ENCODE assay signal across 10 mouse cellular contexts in the genomic region with DNA sequence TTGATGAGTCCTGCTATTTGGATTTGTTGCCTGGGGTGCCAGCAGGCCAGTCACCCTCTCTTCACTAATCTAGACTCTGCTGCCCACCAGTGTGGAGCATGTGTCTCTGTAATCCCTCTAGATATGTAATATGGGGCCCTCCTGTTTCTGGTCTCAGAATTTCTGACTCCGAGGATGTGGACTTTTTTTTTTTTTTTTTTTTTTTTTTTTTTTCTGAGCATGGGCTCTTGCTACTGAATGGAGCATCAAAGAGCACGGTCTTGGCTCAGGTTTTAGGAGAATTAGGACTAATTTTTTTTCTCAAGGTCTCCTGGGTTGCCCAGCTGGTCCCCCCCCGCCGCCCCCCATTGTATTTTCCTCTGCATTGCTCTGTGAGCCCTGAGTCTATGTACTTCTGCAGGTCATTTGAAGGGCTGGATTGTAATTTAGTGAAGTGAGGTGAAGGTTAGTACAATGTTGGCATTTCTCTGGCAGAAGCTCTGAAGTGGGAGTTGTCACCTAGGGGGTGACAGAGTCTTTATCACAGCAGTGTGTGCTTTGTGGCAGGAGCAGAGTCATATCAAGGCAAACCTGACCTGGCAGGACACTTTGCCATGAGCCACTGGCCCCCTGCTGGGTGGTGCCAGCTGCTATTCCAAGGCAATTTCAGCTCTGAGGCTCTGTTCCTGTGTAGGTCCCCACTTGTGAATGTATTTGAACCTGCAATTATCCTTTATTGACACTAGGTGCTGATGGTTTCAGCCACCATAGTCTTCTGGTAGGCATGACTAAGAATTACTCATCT. TPM values are rescaled to one million over a fixed set of nuclear protein-coding genes. Genes with fewer than 3 reads are reported as not detected.
DNase-seq lines count a peak whose midpoint lies in the region; ATAC-seq and TF ChIP-seq lines count a peak whose summit lies in the region.
"Had no signal": no experiment of that assay in that cellular context is flagged by ENCODE, and none has a peak within 500 bp of the region (broad histone marks: within the 10 kb centered on the region; RNA-seq: fewer than 3 reads in every experiment).

No protein-coding gene starts in this region.

- H3K9me3 ChIP-seq in liver, embryonic 14.5 days (ENCODE audit: control insufficient read depth, low read length), result no peaks in the 10 kb centered on the region
- no peaks in the 10 kb centered on the region for H3K9me3 ChIP-seq in liver, embryonic 12.5 days (replicated peaks)
- no peaks in the 10 kb centered on the region for H3K9me3 ChIP-seq in forebrain, embryonic 13.5 days (replicated peaks)
- H3K9me3 ChIP-seq in hindbrain, embryonic 16.5 days (ENCODE audit: control insufficient read depth, low read length), result 0 out of 2 replicates have a peak, but pooled peaks cover 1% of the 10 kb centered on the region
- peaks cover 3% of the 10 kb centered on the region for H3K9me3 ChIP-seq in neural tube, embryonic 14.5 days (ENCODE audit: control insufficient read depth, low read length)

- no peak for TF ChIP-seq EP300 in liver, embryonic 14.5 days (IDR thresholded peaks at IDR 0.05; ENCODE audit: low read depth)

- H3K27me3 ChIP-seq in liver, embryonic 14.5 days (ENCODE audit: control insufficient read depth, insufficient read depth, low read length), result peaks cover 24% of the 10 kb centered on the region
- H3K27me3 ChIP-seq in liver, embryonic 12.5 days (replicated peaks), result peaks cover 56% of the 10 kb centered on the region
- no peaks in the 10 kb centered on the region for H3K27me3 ChIP-seq in forebrain, embryonic 13.5 days
- no peaks in the 10 kb centered on the region for H3K27me3 ChIP-seq in hindbrain, embryonic 16.5 days (replicated peaks; ENCODE audit: control insufficient read depth, insufficient read depth, low read length)
- H3K27me3 ChIP-seq in neural tube, embryonic 14.5 days (ENCODE audit: control insufficient read depth, insufficient read depth, low read length), result no peaks in the 10 kb centered on the region

- no peak for ATAC-seq in liver, embryonic 14.5 days (ENCODE audit: insufficient read depth)
- no peak for ATAC-seq in liver, embryonic 12.5 days
- no peak for ATAC-seq in forebrain, embryonic 13.5 days
- ATAC-seq in hindbrain, embryonic 16.5 days, result no peak
- ATAC-seq in neural tube, embryonic 14.5 days (ENCODE audit: low read depth), result no peak
- no peak for ATAC-seq in frontal cortex, adult (ENCODE audit: low TSS enrichment)

- no peak for DNase-seq in liver, embryonic 14.5 days (ENCODE audit: low read depth in 3 of 3, low spot score in 3 of 3)
- DNase-seq in yolk sac, embryonic 10.5 days (ENCODE audit: low spot score), result no peak
- DNase-seq in adrenal gland, postnatal 10 days, result no peak
- DNase-seq: cerebellum, adult 11-12 months; kidney, adult 18-20 months had no signal

- 0 out of 4 replicates have a peak, but pooled peaks cover 0 to 3% of the 10 kb centered on the region in 2 experiments for H3K4me1 ChIP-seq in liver, embryonic 14.5 days (replicated peaks; ENCODE audit: control insufficient read depth in 2 of 2, insufficient read depth in 2 of 2, low read length in 1 of 2)
- peaks cover 16% of the 10 kb centered on the region; the same call in 1 of the 2 replicates for H3K4me1 ChIP-seq in liver, embryonic 12.5 days
- peaks cover 30% of the 10 kb centered on the region for H3K4me1 ChIP-seq in forebrain, embryonic 13.5 days
- peaks cover 9% of the 10 kb centered on the region; the same call in 1 of the 2 replicates for H3K4me1 ChIP-seq in hindbrain, embryonic 16.5 days (ENCODE audit: control insufficient read depth, insufficient read depth, low read depth, low read length)
- peaks cover 14% of the 10 kb centered on the region; the same call in 1 of the 2 replicates for H3K4me1 ChIP-seq in neural tube, embryonic 14.5 days (ENCODE audit: control insufficient read depth, insufficient read depth, low read length)

- no peak overlapping the region for H3K27ac ChIP-seq in liver, embryonic 14.5 days
- no peak overlapping the region for H3K27ac ChIP-seq in liver, embryonic 12.5 days
- H3K27ac ChIP-seq in forebrain, embryonic 13.5 days, result no peak overlapping the region
- no peak overlapping the region for H3K27ac ChIP-seq in hindbrain, embryonic 16.5 days (ENCODE audit: low read depth, low read length)
- H3K27ac ChIP-seq in neural tube, embryonic 14.5 days (ENCODE audit: low read depth, low read length), result no peak overlapping the region

- no peak overlapping the region for H3K4me2 ChIP-seq in liver, embryonic 14.5 days (ENCODE audit: low read depth)
- no peak overlapping the region for H3K4me2 ChIP-seq in liver, embryonic 12.5 days
- peak overlapping the region; percentile 91 for H3K4me2 ChIP-seq in forebrain, embryonic 13.5 days
- H3K4me2 ChIP-seq in hindbrain, embryonic 16.5 days (ENCODE audit: low read length), result peak overlapping the region; percentile 95
- H3K4me2 ChIP-seq in neural tube, embryonic 14.5 days (ENCODE audit: low read depth, low read length), result peak overlapping the region; percentile 90; the same call in 1 of the 2 replicates

- no peak overlapping the region for H3K4me3 ChIP-seq in liver, embryonic 14.5 days (ENCODE audit: insufficient read depth in 1 of 2, low read depth in 2 of 2, low read length in 2 of 2)
- H3K4me3 ChIP-seq in liver, embryonic 12.5 days, result no peak overlapping the region
- peak overlapping the region; percentile 83 for H3K4me3 ChIP-seq in forebrain, embryonic 13.5 days
- H3K4me3 ChIP-seq in hindbrain, embryonic 16.5 days (ENCODE audit: low read length), result 0 out of 2 replicates have a peak overlapping the region, but pooled peaks have one; percentile 81
- peak overlapping the region; percentile 78 for H3K4me3 ChIP-seq in neural tube, embryonic 14.5 days (ENCODE audit: low read depth, low read length)

- 63% methylated on average over 4 of the region's 4 CpGs for WGBS in liver, embryonic 14.5 days (ENCODE audit: insufficient replicate concordance)
- 51% methylated on average over 4 of the region's 4 CpGs for whole genome bisulfite sequencing in liver, embryonic 12.5 days (ENCODE audit: insufficient replicate concordance)
- WGBS in forebrain, embryonic 13.5 days, result 56% methylated on average over 4 of the region's 4 CpGs
- WGBS in hindbrain, embryonic 16.5 days, result 52% methylated on average over 4 of the region's 4 CpGs
- 42% methylated on average over 4 of the region's 4 CpGs for WGBS in neural tube, embryonic 14.5 days

- no peaks in the 10 kb centered on the region for H3K36me3 ChIP-seq in liver, embryonic 14.5 days (replicated peaks; ENCODE audit: control insufficient read depth, insufficient read depth, low read depth)
- H3K36me3 ChIP-seq in liver, embryonic 12.5 days, result no peaks in the 10 kb centered on the region
- H3K36me3 ChIP-seq in forebrain, embryonic 13.5 days (ENCODE audit: poor library complexity, severe bottlenecking), result 0 out of 2 replicates have a peak, but pooled peaks cover 2% of the 10 kb centered on the region
- no peaks in the 10 kb centered on the region for H3K36me3 ChIP-seq in hindbrain, embryonic 16.5 days (ENCODE audit: control insufficient read depth, insufficient read depth, low read length)
- H3K36me3 ChIP-seq in neural tube, embryonic 14.5 days (ENCODE audit: control insufficient read depth, insufficient read depth, low read length), result no peaks in the 10 kb centered on the region

- peak; percentile 15; the same call in 1 of the 2 replicates for TF ChIP-seq CTCF in liver, embryonic 14.5 days (IDR thresholded peaks at IDR 0.05; ENCODE audit: low read depth)

- H3K9ac ChIP-seq in liver, embryonic 14.5 days (replicated peaks), result no peak overlapping the region
- H3K9ac ChIP-seq in liver, embryonic 12.5 days, result no peak overlapping the region
- 0 out of 2 replicates have a peak overlapping the region, but pooled peaks have one; percentile 88 for H3K9ac ChIP-seq in forebrain, embryonic 13.5 days
- H3K9ac ChIP-seq in hindbrain, embryonic 16.5 days (ENCODE audit: low read depth, low read length), result no peak overlapping the region
- H3K9ac ChIP-seq in neural tube, embryonic 14.5 days (replicated peaks; ENCODE audit: low read depth, low read length), result no peak overlapping the region

RNA-seq across cellular contexts. Expression of a gene that starts 2.0 kb away (rescaled TPM):
- 0.64 and 0.91 TPM in 2 replicates for polyA plus RNA-seq in liver, embryonic 14.5 days (2012; rRNA removed)
- 0.40 and 0.47 TPM in 2 replicates for polyA plus RNA-seq in liver, embryonic 14.5 days (2014; fragmentation: Nextera tagmentation; extraction: Ambion mirVana)
- 1.4 and 1.5 TPM in 2 replicates for polyA plus RNA-seq in liver, embryonic 12.5 days (2016; fragmentation: Nextera tagmentation; extraction: Ambion mirVana)
- 13.6 and 15.4 TPM in 2 replicates for polyA plus RNA-seq in forebrain, embryonic 13.5 days (2015; fragmentation: Nextera tagmentation; extraction: Ambion mirVana)
- polyA plus RNA-seq in hindbrain, embryonic 16.5 days (2015; fragmentation: Nextera tagmentation; extraction: Ambion mirVana), result 4.9 and 9.4 TPM in 2 replicates
- 5.7 and 12.6 TPM in 2 replicates for polyA plus RNA-seq in neural tube, embryonic 14.5 days (2014; fragmentation: Nextera tagmentation; extraction: Ambion mirVana)
- total RNA-seq in adrenal gland, postnatal 10 days (2021), result 10 to 100 TPM in 1 of 2 experiments, 1 to 10 TPM in 1; 8.4 to 10.7 TPM

RNA-seq across cellular contexts. Expression of a gene that starts 50.3 kb away (rescaled TPM):
- polyA plus RNA-seq in liver, embryonic 14.5 days (2012; rRNA removed), result 91.7 and 128 TPM in 2 replicates
- 96.7 and 104 TPM in 2 replicates for polyA plus RNA-seq in liver, embryonic 14.5 days (2014; fragmentation: Nextera tagmentation; extraction: Ambion mirVana)
- polyA plus RNA-seq in liver, embryonic 12.5 days (2016; fragmentation: Nextera tagmentation; extraction: Ambion mirVana), result 179 and 180 TPM in 2 replicates
- 475 and 483 TPM in 2 replicates for polyA plus RNA-seq in forebrain, embryonic 13.5 days (2015; fragmentation: Nextera tagmentation; extraction: Ambion mirVana)
- polyA plus RNA-seq in hindbrain, embryonic 16.5 days (2015; fragmentation: Nextera tagmentation; extraction: Ambion mirVana), result 538 and 570 TPM in 2 replicates
- 565 and 602 TPM in 2 replicates for polyA plus RNA-seq in neural tube, embryonic 14.5 days (2014; fragmentation: Nextera tagmentation; extraction: Ambion mirVana)
- 100 to 1,000 TPM; 279 to 288 TPM for total RNA-seq in adrenal gland, postnatal 10 days (2021)

Comparison
In these comparisons a context has a peak if more than half of its experiments do, and no peak if none do; other contexts are left out.
1. H3K4me2 ChIP-seq: peak in forebrain, embryonic 13.5 days (single experiment), hindbrain, embryonic 16.5 days (single experiment) and neural tube, embryonic 14.5 days (single experiment); none in liver, embryonic 14.5 days (single experiment) and liver, embryonic 12.5 days (single experiment).
2. H3K4me3 ChIP-seq: peak in forebrain, embryonic 13.5 days (single experiment), hindbrain, embryonic 16.5 days (single experiment) and neural tube, embryonic 14.5 days (single experiment); none in liver, embryonic 14.5 days (0 of 2) and liver, embryonic 12.5 days (single experiment).